Mouse (Mus musculus): ENCODE data around the gene Tcaim.
"Not testable (repeated sequence)": the region's sequence is repeated elsewhere in the genome, so short reads cannot be mapped to it uniquely, and the experiment has no call there.

The Tcaim gene

DNA sequence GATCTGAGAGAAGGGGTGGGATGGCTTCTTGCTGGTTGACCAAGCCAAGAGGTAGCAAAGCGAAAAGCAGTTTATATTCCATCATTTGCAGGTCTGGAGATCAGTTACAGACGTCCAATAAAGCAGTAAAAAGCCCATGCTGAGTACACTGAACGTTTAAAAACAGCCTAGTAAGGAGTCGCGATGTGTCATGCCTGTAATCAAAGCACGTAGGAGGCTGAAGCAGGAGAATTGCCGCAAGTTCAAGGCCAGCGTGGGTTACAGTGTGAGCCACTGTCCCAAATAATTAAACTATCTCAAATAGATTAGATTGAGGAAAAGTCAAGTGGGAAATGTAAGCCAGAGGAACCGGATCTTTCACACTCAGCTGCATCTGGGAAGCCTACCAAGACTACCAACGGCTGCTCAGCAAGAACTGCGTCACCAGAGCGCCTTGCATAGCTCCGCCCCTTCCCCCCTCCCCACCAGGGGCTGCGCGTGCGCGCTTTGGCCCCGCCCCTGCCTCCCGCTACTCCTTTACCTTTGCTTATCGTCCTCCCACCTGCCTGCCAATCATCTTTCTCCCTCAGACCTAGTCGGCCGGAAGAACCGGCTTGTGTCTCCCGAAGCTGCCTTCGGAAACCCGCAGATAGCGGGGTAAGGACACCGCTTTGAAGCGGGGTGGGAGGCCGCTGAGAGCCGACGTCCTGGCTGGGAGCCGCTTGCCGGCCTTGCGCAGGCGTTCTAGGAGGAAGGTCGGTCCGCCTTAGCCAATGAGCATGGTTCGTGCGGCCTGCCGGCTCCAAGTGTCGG, at the start of gene Tcaim:
Tcaim (plus strand) TSS at position 487 of the 792 bp plus-strand sequence.
- DNase-seq, result peak; percentile 94 to 96

DNA sequence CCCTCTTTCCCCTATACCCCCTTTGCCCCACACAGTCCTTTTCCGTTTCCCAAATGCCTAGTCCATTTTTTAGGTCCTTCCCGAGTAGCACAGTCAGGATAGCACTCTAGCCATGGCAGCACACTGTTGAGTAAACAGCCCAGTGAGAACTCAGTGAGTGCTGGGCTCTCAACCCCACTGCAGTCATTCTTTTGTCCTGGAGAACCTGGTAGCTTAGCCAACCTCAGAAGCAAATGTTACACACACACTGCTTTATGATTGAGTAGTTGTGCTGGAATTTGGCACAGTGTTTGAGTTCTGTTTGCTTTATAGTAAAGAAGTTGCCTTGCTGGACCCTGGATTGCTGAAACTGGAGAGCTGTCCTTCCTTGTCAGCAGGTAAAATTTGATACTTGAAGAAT, 47.7 kb upstream of the Tcaim start:
- no peak for DNase-seq

DNA sequence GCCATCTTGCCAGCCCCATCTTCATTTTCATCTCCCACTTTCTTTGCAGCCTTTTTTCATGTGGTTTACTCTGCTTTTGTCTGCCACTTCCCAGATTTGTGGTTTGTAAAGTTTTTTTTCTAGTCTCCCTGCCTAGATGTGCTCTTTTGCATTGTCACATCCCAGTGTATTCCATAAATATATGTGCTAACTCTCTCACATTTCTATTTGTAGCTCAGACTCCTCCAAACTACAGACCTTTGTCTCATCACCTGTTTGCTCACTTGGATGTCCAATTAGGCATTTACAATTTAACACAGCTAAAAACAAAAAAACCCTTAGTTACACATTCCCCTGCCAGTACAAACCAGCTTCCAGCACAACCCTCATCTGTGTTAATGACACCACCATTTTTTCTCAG, 45.2 kb upstream of the Tcaim start:
- DNase-seq, result no peak

DNA sequence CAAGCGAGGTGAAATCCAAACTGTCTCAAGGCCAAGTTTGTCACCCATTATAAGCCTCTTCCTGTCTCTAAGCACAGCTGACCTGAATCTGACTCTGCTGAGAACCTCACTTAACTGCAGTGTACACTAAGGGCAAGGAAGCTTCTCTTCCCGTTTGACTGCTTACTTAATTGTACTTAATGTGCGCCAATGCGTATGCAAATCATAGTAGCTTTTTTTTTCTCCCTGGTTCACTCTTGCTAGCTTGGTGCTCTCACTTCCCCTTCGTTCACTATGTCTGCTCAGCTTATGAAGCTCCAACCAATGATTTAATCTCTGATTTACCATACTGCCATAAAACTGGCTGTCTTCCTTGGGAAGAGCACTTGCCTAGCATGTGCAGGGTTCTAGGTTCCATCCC, 20.1 kb upstream of the Tcaim start:
- no peak for DNase-seq

DNA sequence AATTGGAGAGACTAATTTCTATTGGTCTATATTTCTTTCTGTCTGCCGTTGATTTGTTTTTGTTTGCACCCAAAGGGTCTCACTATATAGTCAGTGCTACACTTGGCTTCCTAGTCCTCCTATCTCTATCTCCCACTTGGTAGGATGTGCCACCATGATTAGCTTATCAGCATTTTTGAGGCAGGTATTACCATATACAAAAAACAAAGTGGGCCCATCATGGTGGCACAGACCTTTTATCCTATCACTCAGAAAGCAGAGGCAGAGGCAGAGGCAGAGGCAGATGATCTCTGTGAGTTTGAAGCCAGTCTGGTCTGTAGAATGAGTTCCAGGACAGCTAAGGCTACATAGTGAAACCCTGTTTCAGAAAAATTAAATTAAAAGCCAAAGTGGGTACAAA, 18.8 kb upstream of the Tcaim start:
- DNase-seq, result no peak

DNA sequence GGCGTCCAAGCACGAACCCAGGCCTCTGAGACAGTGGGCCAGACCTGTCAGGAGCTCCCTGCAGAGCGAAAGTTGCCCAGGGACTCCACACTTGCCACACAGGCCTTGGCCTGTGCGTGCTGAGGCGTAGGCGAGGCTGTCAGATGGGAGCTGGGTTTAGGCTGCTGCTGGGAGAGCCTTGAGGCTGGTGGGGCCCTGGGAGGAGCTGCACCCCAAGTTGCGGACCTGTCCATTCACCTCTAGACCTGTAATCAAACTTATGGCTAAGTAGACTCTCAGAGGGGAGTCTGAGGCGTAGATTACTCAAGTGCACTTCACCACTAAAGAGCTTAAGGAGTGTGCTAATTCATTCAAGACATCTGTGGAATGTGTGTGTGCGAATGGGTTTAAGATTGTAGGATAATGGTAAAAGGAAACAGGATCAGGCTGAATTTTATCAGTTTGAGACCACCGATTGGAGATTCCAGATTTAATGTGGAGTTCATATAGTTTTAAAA, 554 bp downstream of the Tcaim start:
- no peak for DNase-seq

DNA sequence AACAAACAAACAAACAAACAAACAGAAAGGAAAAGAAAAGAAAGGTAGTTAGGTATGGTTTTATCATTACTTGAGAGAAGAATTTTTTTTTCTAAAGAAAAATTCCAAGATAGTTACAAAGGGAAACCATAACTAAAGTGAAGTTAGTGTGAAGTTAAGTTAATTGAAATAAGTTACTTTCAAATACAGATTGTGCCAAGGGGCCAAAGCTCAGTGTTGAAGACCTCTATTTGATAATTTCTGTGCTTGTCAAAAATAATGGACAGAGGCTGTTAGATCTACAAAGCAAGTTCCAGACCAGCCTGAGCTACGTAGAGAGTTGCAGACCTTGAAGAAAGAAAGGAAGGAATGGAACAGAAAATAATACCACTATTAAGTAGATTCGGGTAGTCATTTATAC, 1.8 kb downstream of the Tcaim start:
- no peak for DNase-seq

DNA sequence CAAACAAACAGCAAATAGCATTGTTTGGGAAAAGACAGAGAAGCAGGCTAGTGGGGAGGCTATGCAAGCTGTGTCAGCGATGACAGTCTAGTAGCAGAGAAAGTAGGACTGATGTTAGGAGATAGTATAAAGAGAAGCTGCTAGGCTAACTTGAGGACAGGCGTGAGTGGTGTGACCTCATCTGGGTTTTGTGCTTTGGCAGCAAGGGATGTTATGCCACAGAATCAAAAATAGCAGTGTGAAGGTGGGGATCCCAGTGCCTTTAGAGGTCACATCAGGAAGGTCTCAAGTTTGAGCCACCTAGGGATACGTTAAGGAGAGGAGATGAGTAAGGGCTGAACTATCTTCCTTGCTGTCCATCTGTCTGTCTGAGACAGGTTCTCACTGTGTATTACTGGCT, 4.9 kb downstream of the Tcaim start:
- no peak for DNase-seq

DNA sequence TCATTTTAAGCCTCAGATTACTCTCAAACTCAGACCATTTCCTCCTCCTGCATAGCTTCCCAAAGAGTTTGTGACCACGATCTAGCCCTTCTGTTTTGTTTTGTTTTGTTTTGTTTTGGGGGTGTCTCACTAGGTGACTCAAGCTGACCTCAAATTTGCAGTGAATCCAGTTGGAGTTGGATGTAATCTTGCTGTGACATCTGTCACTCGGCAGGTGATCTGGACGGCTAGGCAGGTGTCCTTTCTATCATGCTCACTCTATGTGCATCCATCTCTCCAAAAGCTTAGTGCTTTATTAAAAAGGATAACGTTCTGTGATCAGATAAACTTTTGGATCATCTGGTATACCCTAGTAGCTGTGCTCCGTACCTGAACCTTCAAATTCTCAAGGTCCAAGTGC, 7.0 kb downstream of the Tcaim start:
- DNase-seq, result no peak

DNA sequence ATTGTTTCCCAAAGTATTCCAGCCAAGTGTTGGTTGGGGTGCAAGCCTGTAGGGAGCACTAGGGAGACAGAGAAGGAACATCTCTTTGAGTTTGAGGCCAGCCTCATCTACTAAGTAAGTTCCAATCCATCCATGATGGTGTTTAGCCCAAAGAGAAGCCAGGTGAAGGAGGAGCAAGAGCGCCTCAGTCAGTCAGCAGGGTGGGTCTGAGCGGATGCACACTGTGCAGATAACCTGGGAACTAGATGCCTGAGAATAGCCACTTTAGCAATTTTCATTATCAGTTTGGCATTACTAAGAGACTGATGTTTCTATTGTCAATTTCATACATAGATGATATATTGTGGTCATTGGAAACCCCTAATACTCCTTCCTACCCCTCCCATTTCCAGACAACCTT, 9.4 kb downstream of the Tcaim start:
- DNase-seq, result no peak

DNA sequence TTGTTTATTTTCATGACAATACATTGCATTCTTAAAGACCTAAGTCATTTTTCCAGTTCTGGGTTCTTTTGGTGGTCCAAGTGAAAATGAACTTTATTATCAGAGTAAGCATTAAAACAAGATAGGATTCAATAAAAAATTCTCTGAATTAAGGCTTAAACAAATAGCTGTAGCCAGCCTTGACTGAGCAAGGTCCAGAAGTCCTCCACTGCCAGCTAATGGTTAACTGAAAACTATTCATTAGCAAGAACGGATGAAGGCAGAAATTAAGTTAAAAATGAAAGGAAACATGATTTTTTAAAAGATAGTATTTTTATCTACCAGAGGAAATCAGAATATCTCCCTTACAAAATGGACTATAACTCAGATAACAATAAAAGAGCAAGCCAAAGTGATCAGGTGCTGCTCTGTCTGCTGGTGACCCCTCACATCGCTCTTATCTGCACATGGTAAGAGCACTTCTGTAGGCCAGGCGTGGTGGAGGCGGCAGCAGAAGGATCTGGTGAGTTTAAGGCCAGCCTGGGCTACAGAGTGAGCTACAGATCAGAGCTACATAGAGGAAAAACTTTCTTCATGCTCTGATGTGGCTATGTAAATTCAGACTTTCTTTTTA, 10.0 kb downstream of the Tcaim start:
- DNase-seq, result peak in 1 of 2 experiments; percentile 15

DNA sequence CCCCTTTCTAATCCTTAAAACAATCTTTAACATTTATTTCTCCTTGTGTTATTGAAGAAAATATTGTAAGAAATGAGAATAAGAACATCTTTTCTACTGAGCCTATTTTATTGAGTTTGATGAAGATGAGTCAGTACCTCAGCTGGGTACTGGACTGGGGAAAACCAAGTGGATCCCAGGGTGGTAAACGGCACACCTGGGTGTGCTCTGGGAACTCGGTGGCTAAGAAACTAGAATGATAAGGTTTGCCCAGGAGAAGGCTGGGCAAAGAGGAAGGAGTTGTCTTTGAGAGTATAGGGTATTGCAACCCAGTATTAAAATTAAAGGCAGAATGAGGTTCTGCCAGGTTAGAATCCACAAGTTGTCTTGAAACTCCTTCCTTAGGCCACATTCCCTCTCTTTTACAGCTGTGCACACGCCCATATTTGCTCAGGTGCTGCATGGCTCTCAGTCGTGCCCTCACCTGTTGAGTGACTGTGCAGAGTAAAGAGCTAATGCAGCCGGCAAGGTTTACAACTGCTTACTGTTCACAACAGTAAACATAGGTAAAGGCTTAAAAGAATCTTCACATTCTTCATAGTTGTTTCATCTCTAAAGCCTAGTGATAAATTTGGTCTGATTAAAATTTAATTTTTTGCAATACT, 18.2 kb downstream of the Tcaim start:
- no peak for DNase-seq

DNA sequence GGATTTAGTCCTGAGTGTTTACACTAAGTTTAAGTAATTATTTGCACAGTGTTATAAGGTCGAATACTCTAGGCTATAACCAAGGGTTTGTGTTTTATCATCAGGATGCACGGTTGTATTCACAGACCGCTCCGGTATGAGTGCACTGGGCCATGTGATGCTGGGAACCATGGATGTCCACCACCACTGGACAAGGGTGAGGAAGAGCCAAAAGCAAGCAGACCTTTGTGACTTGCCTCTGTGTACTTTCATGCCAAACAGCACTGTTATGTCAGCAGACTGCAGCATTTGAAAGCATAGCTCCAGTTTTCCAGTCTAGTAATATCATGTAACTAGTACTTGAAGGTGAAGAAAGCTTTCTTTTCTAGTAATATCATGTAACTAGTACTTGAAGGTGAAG, 21.4 kb downstream of the Tcaim start:
- DNase-seq, result no peak

DNA sequence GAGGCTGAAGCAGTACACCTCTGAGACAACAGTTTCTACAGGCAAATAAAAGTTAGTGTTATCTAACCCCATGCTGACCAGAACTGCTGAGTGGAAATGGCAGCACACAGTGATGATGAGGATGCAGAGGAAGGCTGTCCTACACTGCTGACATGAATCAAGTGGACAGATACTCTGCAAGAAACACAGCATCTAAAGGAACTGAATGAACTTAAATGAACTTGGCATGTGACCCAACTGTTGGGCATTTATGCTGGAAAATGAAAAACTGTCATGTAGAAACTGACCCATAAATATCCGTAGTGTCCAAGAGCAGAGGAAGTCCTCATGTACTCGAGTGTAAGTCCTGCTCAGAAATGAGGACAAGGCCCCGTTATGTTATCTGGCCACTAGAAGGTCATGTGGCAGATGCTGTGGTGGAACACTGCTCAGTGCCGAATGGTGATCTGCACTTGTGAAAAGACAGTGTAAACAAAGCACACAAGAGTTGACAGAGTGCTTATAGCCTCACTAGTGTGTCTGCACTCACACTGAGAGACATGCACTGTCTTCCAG, 24.6 kb downstream of the Tcaim start:
- no peak for DNase-seq

DNA sequence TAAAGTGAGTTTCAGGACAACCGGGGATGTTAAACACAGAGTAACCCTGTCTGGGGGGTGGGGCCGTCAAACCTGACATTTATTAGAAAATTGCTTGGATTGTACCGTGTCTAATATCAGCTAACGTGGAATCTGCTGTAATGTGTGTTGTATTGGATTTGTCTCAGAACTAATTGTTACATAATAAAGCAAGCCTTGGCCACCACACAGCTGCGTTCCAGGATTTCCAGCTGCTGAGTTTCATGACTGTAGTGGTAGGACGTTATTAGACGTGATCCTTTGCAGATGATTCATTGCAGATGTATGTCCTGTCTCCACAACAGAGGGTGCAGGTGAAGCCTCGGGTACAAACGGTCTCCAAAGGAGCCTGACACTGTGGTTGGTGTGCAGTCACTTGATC, 30.8 kb downstream of the Tcaim start:
- no peak for DNase-seq

DNA sequence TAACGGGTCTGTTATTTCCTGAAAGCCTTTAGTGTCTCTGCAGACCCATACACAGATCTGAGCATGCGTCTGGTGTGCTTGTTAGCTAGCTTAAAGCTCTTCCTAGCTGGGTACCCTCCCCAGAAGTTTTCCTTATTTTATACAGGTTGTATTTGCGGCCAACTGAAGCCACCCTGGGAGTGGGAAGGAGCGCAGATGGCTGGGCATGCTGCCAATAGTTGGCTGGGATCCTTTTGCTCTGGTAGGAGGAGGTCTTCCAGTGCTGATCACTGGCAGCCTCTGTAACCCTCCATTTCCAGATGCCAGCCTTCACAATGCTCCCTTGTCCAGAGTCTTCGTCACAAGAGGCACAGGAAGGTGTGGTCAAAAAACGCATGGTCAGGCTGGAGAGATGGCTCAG, 31.5 kb downstream of the Tcaim start:
- peak; percentile 52 to 62 for DNase-seq

DNA sequence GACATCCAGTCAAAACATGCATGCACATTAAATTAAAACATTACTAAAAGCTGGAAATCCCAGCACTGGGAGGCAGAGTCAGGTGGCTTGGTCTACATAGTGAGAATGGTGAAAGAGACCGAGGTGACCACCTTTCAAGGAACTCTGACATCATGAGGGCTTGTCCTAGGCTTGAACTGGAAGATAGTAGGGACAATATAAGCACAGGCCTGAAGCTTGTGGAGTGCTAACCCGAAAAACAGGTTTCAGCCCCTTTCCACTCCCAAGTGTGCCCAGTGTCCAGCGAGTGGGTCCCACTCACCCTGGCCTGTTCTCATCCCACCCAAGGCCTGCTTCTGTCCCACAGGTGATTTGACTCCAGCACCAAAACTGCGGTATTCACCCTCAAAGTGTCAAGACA, 31.9 kb downstream of the Tcaim start:
- no peak for DNase-seq

DNA sequence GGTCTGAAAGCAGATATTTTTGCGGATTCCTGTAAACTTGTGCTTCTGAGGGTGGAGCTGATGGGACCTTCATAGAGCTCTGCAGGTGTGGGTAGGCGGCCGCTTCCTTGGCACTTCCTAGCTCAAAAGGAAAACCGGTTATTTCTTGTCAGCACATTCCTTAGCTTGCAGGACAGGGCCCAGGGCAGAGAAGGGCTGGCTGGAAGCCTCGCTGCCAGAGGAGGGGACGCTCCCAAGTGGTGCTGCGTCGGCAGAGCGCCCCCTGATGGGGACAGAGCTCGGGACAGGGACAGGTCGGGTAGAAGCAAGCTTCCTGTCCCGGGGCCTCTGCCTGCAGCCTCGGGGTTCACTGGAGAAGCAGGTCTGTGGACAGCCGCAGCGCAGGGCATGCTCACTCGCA, 32.3 kb downstream of the Tcaim start:
- DNase-seq, result peak; percentile 71 to 82

DNA sequence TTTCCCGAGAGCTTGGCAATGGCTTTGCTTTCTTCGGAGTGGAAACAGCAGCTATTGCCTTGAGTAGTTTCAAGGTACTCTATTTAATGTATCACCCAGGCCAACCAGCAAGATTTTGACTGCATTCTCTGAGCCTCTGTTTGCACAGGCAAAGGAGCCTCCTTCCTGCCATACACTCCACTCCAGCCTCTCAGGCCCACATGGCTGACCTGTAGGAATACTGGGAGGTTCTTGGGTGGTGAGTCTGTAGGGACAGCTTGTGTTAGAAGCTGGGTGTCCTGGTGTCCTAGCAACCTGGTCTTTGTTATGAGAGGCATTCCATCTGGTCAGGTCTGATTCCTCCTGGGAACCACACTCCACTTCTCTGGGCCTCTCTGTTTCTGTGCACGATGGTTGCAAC, 38.4 kb downstream of the Tcaim start, which contains the start of gene Gm35549:
Gm35549 (minus strand) TSS at position 276 of the 400 bp plus-strand sequence.
- no peak for DNase-seq

DNA sequence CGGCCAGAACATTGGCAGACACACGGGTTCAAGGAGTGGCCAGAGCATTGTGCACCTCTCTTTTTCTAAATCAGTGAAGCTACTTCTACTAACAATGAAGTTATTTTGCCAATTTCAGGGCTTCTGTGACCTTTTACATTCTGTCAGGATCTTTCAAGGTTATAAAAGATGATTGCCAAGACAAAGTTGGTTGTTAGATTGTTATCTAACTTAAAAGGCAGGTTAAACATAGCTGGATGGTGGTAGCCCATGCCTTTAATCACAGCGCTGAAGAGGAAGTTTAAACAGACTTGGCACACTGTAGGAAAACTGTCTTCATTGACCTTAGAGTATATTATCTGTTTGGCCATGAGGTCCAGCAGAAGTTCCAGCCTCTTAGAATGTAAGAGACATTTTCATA, 40.3 kb downstream of the Tcaim start:
- DNase-seq, result no peak

DNA sequence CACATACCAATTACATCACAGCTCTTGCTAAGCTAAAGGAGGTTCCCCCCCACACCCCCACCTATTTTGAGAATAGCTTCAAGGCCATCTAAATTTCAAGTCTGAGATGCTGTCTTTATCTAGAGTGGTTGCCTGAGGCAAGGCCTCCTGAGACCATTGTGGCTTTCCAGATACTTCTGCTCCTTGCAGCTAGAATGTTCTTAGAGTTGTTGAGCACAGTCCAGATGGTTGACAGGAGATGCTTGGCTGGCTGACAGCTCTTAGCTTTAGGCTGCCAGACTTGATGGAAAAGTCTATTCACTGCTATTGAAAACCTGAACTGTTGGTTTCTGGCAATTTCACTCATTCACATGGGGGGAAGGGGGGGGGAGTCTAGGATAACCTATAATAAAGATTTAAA, 40.8 kb downstream of the Tcaim start:
- DNase-seq, result peak; percentile 34 to 54

DNA sequence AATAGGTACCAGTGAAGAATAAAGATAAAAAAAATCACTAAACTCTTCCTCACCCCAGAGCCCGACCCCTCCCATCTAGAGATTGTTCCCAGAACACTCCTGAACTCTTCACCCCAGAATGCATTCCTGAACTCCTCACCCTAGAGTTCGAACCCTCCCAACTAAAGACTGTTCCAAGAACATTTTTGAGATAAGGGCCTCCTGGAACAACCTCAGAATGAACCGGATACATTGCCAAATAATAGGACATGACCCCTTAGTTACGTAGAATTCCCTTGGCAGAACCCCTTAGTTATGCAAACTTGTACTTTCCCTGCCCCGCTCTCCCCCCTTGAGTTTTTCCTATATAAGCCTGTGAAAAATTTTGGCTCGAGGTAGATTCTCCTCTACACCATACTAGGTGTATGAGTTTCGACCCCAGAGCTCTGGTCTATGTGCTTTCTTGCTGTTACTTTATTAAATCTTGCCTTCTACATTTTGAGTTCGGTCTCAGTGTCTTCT, 42.5 kb downstream of the Tcaim start:
- not testable (repeated sequence) for DNase-seq

DNA sequence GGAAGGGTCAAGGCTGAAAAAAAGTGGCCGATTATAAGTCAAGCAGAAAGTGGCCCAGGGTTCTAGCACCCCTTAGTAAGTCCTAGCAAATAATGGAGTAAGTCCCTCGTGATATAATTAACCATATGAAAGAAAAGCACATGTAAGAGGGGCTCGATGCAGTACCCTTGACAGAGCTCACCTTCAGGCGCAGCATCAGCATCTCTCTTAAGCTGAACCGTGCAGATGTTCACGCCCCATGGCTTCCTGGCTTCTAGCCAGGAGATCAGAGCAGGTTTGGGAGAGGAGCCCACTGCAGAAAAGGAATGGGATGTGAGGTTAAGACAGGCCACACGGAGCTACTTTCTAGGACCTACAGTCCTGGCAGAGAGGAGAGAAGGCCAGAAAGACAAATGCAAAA, 49.2 kb downstream of the Tcaim start:
- no peak for DNase-seq

Measured in kidney, postnatal 4 days (tissue).